Mouse (Mus musculus): ENCODE results near the gene Krtap26-1.

- no peak for TF ChIP-seq GATA1 (IDR thresholded peaks at IDR 0.05; ENCODE audit: borderline replicate concordance, low read length)
- no peak for TF ChIP-seq FLI1 (IDR thresholded peaks at IDR 0.05; ENCODE audit: low read length)
These were observed 43.0 kb downstream of the Krtap26-1 start for GRCm38 (mm10) chr16:88604570-88604969.
